Mouse (Mus musculus): ENCODE data around the gene Rfxank. TPM values are rescaled to one million over a fixed set of nuclear protein-coding genes. Genes with fewer than 3 reads are reported as not detected.

The Rfxank gene
- polyA plus RNA-seq, 1 experiment from 2014 or later = 13.6 TPM

- H3K36me3 ChIP-seq = peaks cover 32% of the 10 kb centered on the region
- 13% methylated on average over 9 of the region's 9 CpGs for WGBS
- no peak for ATAC-seq (ENCODE audit: low FRiP score, low read depth)
- H3K4me3 ChIP-seq = peak overlapping the region; percentile 82
- H3K4me1 ChIP-seq (replicated peaks) = peaks cover 26% of the 10 kb centered on the region
- peak overlapping the region; percentile 87 for H3K27ac ChIP-seq (replicated peaks)
- no peaks in the 10 kb centered on the region for H3K27me3 ChIP-seq
- H3K9me3 ChIP-seq = no peaks in the 10 kb centered on the region
- H3K4me2 ChIP-seq = peak overlapping the region; percentile 74
- peak overlapping the region; percentile 85 for H3K9ac ChIP-seq
These were observed 1.0 kb upstream of the Rfxank start for GRCm38 (mm10) chr8:70139981-70140380.

- 81% methylated on average over 4 of the region's 4 CpGs for WGBS
- ATAC-seq (ENCODE audit: low FRiP score, low read depth) = no peak
- H3K4me3 ChIP-seq = peak overlapping the region; percentile 82
These were observed 1.1 kb downstream of the Rfxank start for GRCm38 (mm10) chr8:70137890-70138289.

GRCm38 (mm10) chr8:70136591-70136990 lies 2.4 kb downstream of the Rfxank start:
- Histone ChIP-seq H3K4me3 (no peak overlapping the region), H3K27ac (replicated peaks) (no peak overlapping the region), H3K27me3 (no peaks in the 10 kb centered on the region), H3K9ac (no peak overlapping the region), H3K4me2 (no peak overlapping the region), H3K9me3 (no peaks in the 10 kb centered on the region), H3K36me3 (peaks cover 24% of the 10 kb centered on the region), H3K4me1 (replicated peaks) (peaks cover 34% of the 10 kb centered on the region)
- WGBS = 85% methylated on average over 4 of the region's 4 CpGs
- ATAC-seq (ENCODE audit: low FRiP score, low read depth) = no peak

More at GRCm38 (mm10) chr8:70137890-70138289, 1.1 kb downstream of the Rfxank start:
- H3K9me3 ChIP-seq = no peaks in the 10 kb centered on the region
- no peak overlapping the region for H3K27ac ChIP-seq (replicated peaks)
- peak overlapping the region; percentile 74 for H3K4me2 ChIP-seq
- H3K27me3 ChIP-seq = no peaks in the 10 kb centered on the region
- peaks cover 34% of the 10 kb centered on the region for H3K36me3 ChIP-seq
- H3K9ac ChIP-seq = no peak overlapping the region
- peaks cover 26% of the 10 kb centered on the region for H3K4me1 ChIP-seq (replicated peaks)

- Histone ChIP-seq H3K4me3 (no peak overlapping the region), H3K4me2 (no peak overlapping the region), H3K4me1 (replicated peaks) (peaks cover 29% of the 10 kb centered on the region), H3K27ac (replicated peaks) (no peak overlapping the region), H3K27me3 (no peaks in the 10 kb centered on the region), H3K9ac (no peak overlapping the region), H3K9me3 (no peaks in the 10 kb centered on the region), H3K36me3 (peaks cover 24% of the 10 kb centered on the region)
- WGBS = 95% methylated on average over 9 of the region's 9 CpGs
- ATAC-seq (ENCODE audit: low FRiP score, low read depth) = no peak
These were observed 4.0 kb downstream of the Rfxank start for GRCm38 (mm10) chr8:70134931-70135330.

- Histone ChIP-seq H3K9ac (no peak overlapping the region), H3K4me2 (no peak overlapping the region), H3K27ac (replicated peaks) (no peak overlapping the region), H3K4me1 (replicated peaks) (peaks cover 28% of the 10 kb centered on the region), H3K36me3 (peaks cover 24% of the 10 kb centered on the region), H3K9me3 (no peaks in the 10 kb centered on the region), H3K27me3 (no peaks in the 10 kb centered on the region), H3K4me3 (no peak overlapping the region)
- WGBS = 94% methylated on average over 5 of the region's 5 CpGs
- no peak for ATAC-seq (ENCODE audit: low FRiP score, low read depth)
These were observed 4.9 kb downstream of the Rfxank start for GRCm38 (mm10) chr8:70134086-70134485.

- Histone ChIP-seq H3K4me1 (replicated peaks) (peaks cover 20% of the 10 kb centered on the region), H3K9me3 (no peaks in the 10 kb centered on the region), H3K27me3 (no peaks in the 10 kb centered on the region), H3K9ac (peak within 1 kb of the TSS; percentile 47), H3K27ac (replicated peaks) (peak within 1 kb of the TSS; percentile 74), H3K4me2 (peak within 1 kb of the TSS; percentile 74), H3K4me3 (peak within 1 kb of the TSS; percentile 63), H3K36me3 (peaks cover 24% of the 10 kb centered on the region)
- ATAC-seq (ENCODE audit: low FRiP score, low read depth) = peak; percentile 82
- under 1% methylated on average over 37 of the region's 37 CpGs for WGBS
These were observed 7.6 kb downstream of the Rfxank start, which contains the start of gene Nr2c2ap for GRCm38 (mm10) chr8:70131166-70131883. Gene Nr2c2ap (plus strand): TSS chr8:70131333.

- ATAC-seq (ENCODE audit: low FRiP score, low read depth) = no peak
These were observed 8.9 kb downstream of the Rfxank start for GRCm38 (mm10) chr8:70130066-70130465.

GRCm38 (mm10) chr8:70129309-70129952 lies 9.5 kb downstream of the Rfxank start:
- H3K4me3 ChIP-seq = no peak overlapping the region
- peaks cover 10% of the 10 kb centered on the region for H3K36me3 ChIP-seq
- peaks cover 20% of the 10 kb centered on the region for H3K4me1 ChIP-seq (replicated peaks)
- ATAC-seq (ENCODE audit: low FRiP score, low read depth) = peak; percentile 74
- H3K9me3 ChIP-seq = no peaks in the 10 kb centered on the region
- H3K4me2 ChIP-seq = no peak overlapping the region
- WGBS = 58% methylated on average over 9 of the region's 9 CpGs
- no peak overlapping the region for H3K9ac ChIP-seq
- H3K27ac ChIP-seq (replicated peaks) = peak overlapping the region; percentile 74
- H3K27me3 ChIP-seq = no peaks in the 10 kb centered on the region

More at GRCm38 (mm10) chr8:70130066-70130465, 8.9 kb downstream of the Rfxank start:
- Histone ChIP-seq H3K36me3 (peaks cover 17% of the 10 kb centered on the region), H3K4me1 (replicated peaks) (peaks cover 20% of the 10 kb centered on the region), H3K27me3 (no peaks in the 10 kb centered on the region), H3K9ac (no peak overlapping the region), H3K4me2 (no peak overlapping the region), H3K27ac (replicated peaks) (peak overlapping the region; percentile 74), H3K4me3 (no peak overlapping the region), H3K9me3 (no peaks in the 10 kb centered on the region)
- WGBS = 81% methylated on average over 3 of the region's 3 CpGs

- no peaks in the 10 kb centered on the region for H3K27me3 ChIP-seq
- peaks cover 6% of the 10 kb centered on the region; the same call in 1 of the 2 replicates for H3K36me3 ChIP-seq
- H3K4me2 ChIP-seq = no peak overlapping the region
- H3K4me1 ChIP-seq (replicated peaks) = peaks cover 20% of the 10 kb centered on the region
- no peaks in the 10 kb centered on the region for H3K9me3 ChIP-seq
- no peak overlapping the region for H3K9ac ChIP-seq
- H3K4me3 ChIP-seq = no peak overlapping the region
- WGBS = 65% methylated on average over 3 of the region's 3 CpGs
- no peak for ATAC-seq (ENCODE audit: low FRiP score, low read depth)
- peak overlapping the region; percentile 74 for H3K27ac ChIP-seq (replicated peaks)
These were observed 10.5 kb downstream of the Rfxank start for GRCm38 (mm10) chr8:70128435-70128834.

GRCm38 (mm10) chr8:70124992-70125391 lies 14.0 kb downstream of the Rfxank start:
- Histone ChIP-seq H3K27me3 (no peaks in the 10 kb centered on the region), H3K9me3 (no peaks in the 10 kb centered on the region), H3K27ac (replicated peaks) (no peak overlapping the region), H3K4me3 (no peak overlapping the region), H3K4me2 (no peak overlapping the region), H3K9ac (no peak overlapping the region), H3K36me3 (no peaks in the 10 kb centered on the region), H3K4me1 (replicated peaks) (0 out of 2 replicates have a peak, but pooled peaks cover 5% of the 10 kb centered on the region)
- no peak for ATAC-seq (ENCODE audit: low FRiP score, low read depth)
- WGBS = 68% methylated on average over 8 of the region's 8 CpGs

- Histone ChIP-seq H3K9ac (no peak overlapping the region), H3K27ac (replicated peaks) (no peak overlapping the region), H3K4me3 (no peak overlapping the region), H3K27me3 (no peaks in the 10 kb centered on the region), H3K4me1 (replicated peaks) (peaks cover 9% of the 10 kb centered on the region), H3K9me3 (no peaks in the 10 kb centered on the region), H3K36me3 (no peaks in the 10 kb centered on the region), H3K4me2 (no peak overlapping the region)
- WGBS = 59% methylated on average over 2 of the region's 2 CpGs
- ATAC-seq (ENCODE audit: low FRiP score, low read depth) = no peak
These were observed 16.1 kb downstream of the Rfxank start for GRCm38 (mm10) chr8:70122863-70123262.

GRCm38 (mm10) chr8:70120667-70121066 lies 18.3 kb downstream of the Rfxank start, which contains the start of gene Ncan:
Gene Ncan (minus strand): TSS chr8:70120873.
- peak within 1 kb of the TSS; percentile 62 for H3K4me2 ChIP-seq
- peaks cover 24% of the 10 kb centered on the region for H3K4me1 ChIP-seq (replicated peaks)
- WGBS = 2% methylated on average over 19 of the region's 19 CpGs
- peak within 1 kb of the TSS; percentile 58 for H3K4me3 ChIP-seq
- H3K36me3 ChIP-seq = peaks cover under 1% of the 10 kb centered on the region; the same call in 1 of the 2 replicates
- H3K9ac ChIP-seq = peak within 1 kb of the TSS; percentile 77
- peak within 1 kb of the TSS; percentile 89 for H3K27ac ChIP-seq (replicated peaks)
- peak; percentile 71 for ATAC-seq (ENCODE audit: low FRiP score, low read depth)
- no peaks in the 10 kb centered on the region for H3K27me3 ChIP-seq
- no peaks in the 10 kb centered on the region for H3K9me3 ChIP-seq

All from hindbrain, embryonic 15.5 days (tissue).